Mouse (Mus musculus) spleen, adult 10 weeks (tissue): ENCODE data around the gene Tubb2a. TPM values are rescaled to one million over a fixed set of nuclear protein-coding genes. Genes with fewer than 3 reads are reported as not detected.

Source experiments
- polyA plus RNA-seq: library from polyadenylated mRNA; stranded (reverse); fragments of 350-450 nt; fragmentation: Illumina TruSeq; extraction: RNeasy Lipid Tissue Mini Kit (QIAGEN cat#74804); gene quantifications from one replicate; pipeline ENCODE4 v1.2.3, GENCODE M21; 2015; ENCODE audit warnings: low replicate concordance; ENCODE audit not compliant: insufficient read depth

Gene Tubb2a
- 18.2 TPM for polyA plus RNA-seq

DNA sequence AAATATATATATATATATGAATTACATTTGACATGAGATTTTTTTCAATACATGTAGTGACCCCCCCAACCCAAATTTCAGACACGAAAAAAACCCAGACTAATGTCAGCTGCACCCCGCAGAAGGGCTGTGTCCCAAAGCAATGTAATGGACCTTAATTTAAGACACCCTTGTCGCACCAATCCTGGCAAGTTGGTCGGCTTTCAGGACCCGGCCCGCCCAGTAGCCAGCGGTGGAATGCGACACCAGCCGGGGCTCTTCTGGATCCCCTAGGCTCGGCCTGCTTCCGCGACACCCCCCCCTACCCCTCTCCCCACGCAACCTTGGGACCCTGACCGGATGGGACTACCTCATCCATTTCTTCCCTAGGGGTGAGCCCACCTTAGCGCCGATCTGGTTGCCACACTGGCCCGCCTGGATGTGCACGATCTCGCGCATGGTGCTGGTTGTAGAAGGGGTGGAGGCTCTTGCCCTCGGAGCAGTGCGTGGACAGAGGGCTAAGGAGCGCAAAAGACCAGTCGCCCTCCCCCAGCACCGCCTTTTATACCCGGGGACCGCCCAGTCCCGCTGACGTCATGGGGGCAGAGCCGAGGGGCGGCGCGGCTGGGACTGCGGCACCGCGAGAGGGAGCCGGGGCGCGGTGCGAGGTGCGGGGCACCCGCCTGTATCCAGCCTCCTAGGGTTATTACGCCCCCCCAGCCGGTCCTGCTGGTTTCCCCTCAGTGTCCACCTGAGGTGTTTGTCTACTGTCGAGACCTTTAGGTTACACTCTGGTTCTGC lies at the start of gene Tubb2a:
TSS of gene Tubb2a (minus strand) at position 516 of the 780 bp plus-strand sequence.

DNA sequence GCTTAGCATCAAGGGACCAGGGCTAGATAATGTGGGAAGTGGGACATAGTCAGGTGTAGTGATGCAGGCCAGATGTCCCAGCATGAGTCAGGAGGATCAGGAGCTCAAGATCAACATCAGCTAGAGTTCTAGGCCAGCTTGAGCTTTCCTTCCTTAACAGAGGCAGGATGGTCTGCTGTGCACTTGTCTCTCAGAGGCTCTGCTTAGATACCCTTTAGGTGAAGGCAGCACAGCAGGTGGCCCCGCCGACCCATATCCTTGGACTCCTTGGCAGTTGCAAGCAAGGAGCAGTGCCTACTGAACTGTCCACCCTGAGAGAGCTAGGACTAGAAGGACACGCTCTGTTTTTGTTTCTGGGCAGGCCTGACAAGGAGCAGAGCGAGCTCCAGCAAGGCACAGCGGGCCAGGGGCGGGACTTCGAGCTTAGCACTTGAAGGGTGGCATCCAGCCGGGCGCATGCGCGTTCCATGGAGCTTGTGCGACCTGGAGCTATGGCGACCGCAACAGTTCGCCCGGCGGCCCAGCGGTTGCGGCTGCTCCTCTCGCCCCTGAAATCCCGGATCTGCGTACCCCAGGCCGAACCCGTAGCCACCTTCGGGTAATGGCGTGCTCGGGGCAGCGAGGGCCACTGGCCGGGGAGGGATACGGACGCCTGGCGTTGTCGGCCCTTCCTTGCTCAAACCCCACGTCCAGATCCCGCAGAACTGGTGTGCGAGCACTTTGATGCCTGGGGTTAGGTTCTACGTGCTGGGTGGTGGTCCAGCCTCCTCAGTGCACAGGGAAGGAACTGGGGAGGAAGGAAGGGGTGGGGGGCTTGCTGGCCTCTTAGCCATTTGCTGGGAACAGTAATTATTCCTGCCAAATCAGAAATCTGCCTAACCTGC lies 40.4 kb downstream of the Tubb2a start, which contains the start of gene Bphl:
TSS of gene Bphl (plus strand) at position 426 of the 884 bp plus-strand sequence.

Other genes with a start within 250 kb of the Tubb2a start
- not detected for gene Serpinb6e, start 234.6 kb downstream of the Tubb2a start, polyA plus RNA-seq
- not detected for gene Serpinb6c, start 172.3 kb downstream of the Tubb2a start, polyA plus RNA-seq
- gene Nqo2, start 113.3 kb downstream of the Tubb2a start, polyA plus RNA-seq = 19.2 TPM
- 46.1 TPM for gene Ripk1, start 75.6 kb downstream of the Tubb2a start, polyA plus RNA-seq
- gene Serpinb6a, start 75.2 kb downstream of the Tubb2a start, polyA plus RNA-seq = 170 TPM
- gene Bphl, start 40.4 kb downstream of the Tubb2a start, polyA plus RNA-seq = 27.0 TPM
- 6.1 TPM for gene Tubb2b, start 52.5 kb upstream of the Tubb2a start, polyA plus RNA-seq
- gene Psmg4, start 85.0 kb upstream of the Tubb2a start, polyA plus RNA-seq = 27.1 TPM